Mouse (Mus musculus) kidney, embryonic 16.5 days (tissue): ENCODE data around the gene Cox8b. TPM values are rescaled to one million over a fixed set of nuclear protein-coding genes. Genes with fewer than 3 reads are reported as not detected.

Experiments
- ATAC-seq: fragments of 200-750 bp; cut with Nextera tagmentation; 2 replicates; pipeline ENCODE4 v1.8.0; 2017; ENCODE audit warnings: moderate TSS enrichment; ENCODE audit not compliant: low FRiP score, low TSS enrichment
- H3K27ac ChIP-seq: fragments of 300-500 bp; sonication (generic); 2 replicates; pipeline ENCODE4 v1.5.1; 2014; ENCODE audit warnings: low read length
- H3K27me3 ChIP-seq: fragments of 300-500 bp; sonication (generic); 2 replicates; pipeline ENCODE4 v1.6.1; 2014; ENCODE audit warnings: low read length, control low read depth, mixed read lengths; ENCODE audit not compliant: insufficient read depth
- H3K36me3 ChIP-seq: fragments of 300-500 bp; sonication (generic); 2 replicates; pipeline ENCODE4 v1.6.1; 2014; ENCODE audit warnings: low read length, control low read depth, mixed read lengths; ENCODE audit not compliant: insufficient read depth
- H3K4me1 ChIP-seq: fragments of 300-500 bp; sonication (generic); 2 replicates; pipeline ENCODE4 v1.6.1; 2014; ENCODE audit warnings: low read length, control low read depth, mixed read lengths; ENCODE audit not compliant: insufficient read depth
- H3K4me2 ChIP-seq: fragments of 300-500 bp; sonication (generic); replicated peaks from 2 replicates; pipeline ENCODE4 v1.6.1; 2014; ENCODE audit warnings: low read depth, low read length
- H3K4me3 ChIP-seq: fragments of 300-500 bp; sonication (generic); 2 replicates; pipeline ENCODE4 v1.5.1; 2014; ENCODE audit warnings: mild to moderate bottlenecking, low read length
- H3K9ac ChIP-seq: fragments of 300-500 bp; sonication (generic); replicated peaks from 2 replicates; pipeline ENCODE4 v1.6.1; 2014; ENCODE audit warnings: low read length
- H3K9me3 ChIP-seq: fragments of 300-500 bp; sonication (generic); 2 replicates; pipeline ENCODE4 v1.6.1; 2016; ENCODE audit warnings: low read length, control low read depth
- WGBS: fragments of 180-500 bp; shearing (Covaris S2); extraction: QIAGEN DNeasy Blood & Tissue Kit; methylation state at CpG from one replicate; pipeline ENCODE4 v1.1.7; 2014; 5-methylcytosine and 5-hydroxymethylcytosine counted together
- polyA plus RNA-seq: library from polyadenylated mRNA; unstranded; fragments of >200 nt; fragmentation: Nextera tagmentation; extraction: Ambion mirVana; gene quantifications from 2 replicates; pipeline ENCODE4 v1.2.1, GENCODE M21; 2015

Gene Cox8b
- polyA plus RNA-seq, 1 experiment from 2014 or later, result 2.6 TPM

GRCm38 (mm10) chr7:140858746-140859145 is 41.5 kb downstream of the Cox8b start:
- peak overlapping the region; percentile 92; the same call in 1 of the 2 replicates for H3K4me3 ChIP-seq
- H3K27me3 ChIP-seq, result no peaks in the 10 kb centered on the region
- no peaks in the 10 kb centered on the region for H3K9me3 ChIP-seq
- H3K36me3 ChIP-seq, result peaks cover 58% of the 10 kb centered on the region
- peak overlapping the region; percentile 99 for H3K4me2 ChIP-seq
- no peak for ATAC-seq
- 94% methylated on average over 8 of the region's 8 CpGs for WGBS
- peaks cover 20% of the 10 kb centered on the region for H3K4me1 ChIP-seq
- H3K27ac ChIP-seq, result no peak overlapping the region
- peak overlapping the region; percentile 93; the same call in 1 of the 2 replicates for H3K9ac ChIP-seq

- ATAC-seq, result peak; percentile 39; the same call in 1 of the 2 replicates
- Histone ChIP-seq H3K4me2 (peak within 1 kb of the TSS; percentile 99), H3K9me3 (no peaks in the 10 kb centered on the region), H3K27me3 (no peaks in the 10 kb centered on the region), H3K27ac (peak within 1 kb of the TSS; percentile 91), H3K36me3 (peaks cover 58% of the 10 kb centered on the region), H3K4me1 (peaks cover 20% of the 10 kb centered on the region), H3K9ac (peak within 1 kb of the TSS; percentile 93), H3K4me3 (peak within 1 kb of the TSS; percentile 92)
- WGBS, result 31% methylated on average over 40 of the region's 40 CpGs
Measured at GRCm38 (mm10) chr7:140857550-140858505, 42.4 kb downstream of the Cox8b start, which contains the start of gene Bet1l. TSS of gene Bet1l (minus strand) at chr7:140857577.

GRCm38 (mm10) chr7:140856785-140857549 is 43.3 kb downstream of the Cox8b start, which contains the start of gene Ric8a:
TSS of gene Ric8a (plus strand) at chr7:140856957.
- ATAC-seq, result peak; percentile 86
- Histone ChIP-seq H3K27ac (peak within 1 kb of the TSS; percentile 91), H3K36me3 (peaks cover 57% of the 10 kb centered on the region), H3K9me3 (no peaks in the 10 kb centered on the region), H3K9ac (peak within 1 kb of the TSS; percentile 93), H3K4me1 (peaks cover 20% of the 10 kb centered on the region), H3K4me3 (peak within 1 kb of the TSS; percentile 92), H3K27me3 (no peaks in the 10 kb centered on the region), H3K4me2 (peak within 1 kb of the TSS; percentile 99)
- under 1% methylated on average over 50 of the region's 50 CpGs for WGBS

- peak; percentile 84 for ATAC-seq
- Histone ChIP-seq H3K4me2 (peak within 1 kb of the TSS; percentile 99), H3K27ac (peak within 1 kb of the TSS; percentile 91), H3K27me3 (no peaks in the 10 kb centered on the region), H3K36me3 (peaks cover 56% of the 10 kb centered on the region), H3K4me3 (peak within 1 kb of the TSS; percentile 92), H3K4me1 (peaks cover 20% of the 10 kb centered on the region), H3K9me3 (no peaks in the 10 kb centered on the region), H3K9ac (peak within 1 kb of the TSS; percentile 93)
- WGBS, result 1% methylated on average over 50 of the region's 51 CpGs
Measured at GRCm38 (mm10) chr7:140855860-140856784, 44.1 kb downstream of the Cox8b start, which contains the start of gene Gm45785. TSS of gene Gm45785 (minus strand) at chr7:140856331.

- ATAC-seq, result no peak
- Histone ChIP-seq H3K36me3 (peaks cover 47% of the 10 kb centered on the region), H3K9ac (peak overlapping the region; percentile 93), H3K9me3 (no peaks in the 10 kb centered on the region), H3K4me3 (peak overlapping the region; percentile 92), H3K4me1 (peaks cover 20% of the 10 kb centered on the region), H3K4me2 (peak overlapping the region; percentile 99), H3K27ac (no peak overlapping the region), H3K27me3 (no peaks in the 10 kb centered on the region)
- WGBS, result 71% methylated on average over 9 of the region's 9 CpGs
Measured at GRCm38 (mm10) chr7:140855181-140855580, 45.1 kb downstream of the Cox8b start.

- no peak for ATAC-seq
- WGBS, result 87% methylated on average over 18 of the region's 18 CpGs
- Histone ChIP-seq H3K9ac (no peak overlapping the region), H3K36me3 (peaks cover 40% of the 10 kb centered on the region), H3K4me3 (no peak overlapping the region), H3K4me1 (peaks cover 20% of the 10 kb centered on the region), H3K27ac (no peak overlapping the region), H3K27me3 (no peaks in the 10 kb centered on the region), H3K4me2 (no peak overlapping the region), H3K9me3 (no peaks in the 10 kb centered on the region)
Measured at GRCm38 (mm10) chr7:140854483-140854882, 45.8 kb downstream of the Cox8b start.

- no peak overlapping the region for H3K27ac ChIP-seq
- H3K36me3 ChIP-seq, result peaks cover 29% of the 10 kb centered on the region
- H3K27me3 ChIP-seq, result no peaks in the 10 kb centered on the region
- no peak overlapping the region for H3K9ac ChIP-seq
- H3K4me2 ChIP-seq, result no peak overlapping the region
- 82% methylated on average over 9 of the region's 9 CpGs for WGBS
- no peaks in the 10 kb centered on the region for H3K9me3 ChIP-seq
- ATAC-seq, result no peak
- peaks cover 17% of the 10 kb centered on the region for H3K4me1 ChIP-seq
- no peak overlapping the region for H3K4me3 ChIP-seq
Measured at GRCm38 (mm10) chr7:140853386-140853785, 46.9 kb downstream of the Cox8b start.

GRCm38 (mm10) chr7:140851916-140852315 is 48.3 kb downstream of the Cox8b start:
- no peak for ATAC-seq
- Histone ChIP-seq H3K36me3 (peaks cover 29% of the 10 kb centered on the region), H3K4me1 (peaks cover 9% of the 10 kb centered on the region)

More at GRCm38 (mm10) chr7:140851916-140852315, 48.3 kb downstream of the Cox8b start:
- no peaks in the 10 kb centered on the region for H3K27me3 ChIP-seq
- no peak overlapping the region for H3K27ac ChIP-seq
- no peak overlapping the region for H3K9ac ChIP-seq
- H3K4me2 ChIP-seq, result no peak overlapping the region
- 90% methylated on average over 4 of the region's 4 CpGs for WGBS
- no peak overlapping the region for H3K4me3 ChIP-seq
- H3K9me3 ChIP-seq, result no peaks in the 10 kb centered on the region
